Mouse (Mus musculus): ENCODE measurements around the gene Vamp1.

DNA sequence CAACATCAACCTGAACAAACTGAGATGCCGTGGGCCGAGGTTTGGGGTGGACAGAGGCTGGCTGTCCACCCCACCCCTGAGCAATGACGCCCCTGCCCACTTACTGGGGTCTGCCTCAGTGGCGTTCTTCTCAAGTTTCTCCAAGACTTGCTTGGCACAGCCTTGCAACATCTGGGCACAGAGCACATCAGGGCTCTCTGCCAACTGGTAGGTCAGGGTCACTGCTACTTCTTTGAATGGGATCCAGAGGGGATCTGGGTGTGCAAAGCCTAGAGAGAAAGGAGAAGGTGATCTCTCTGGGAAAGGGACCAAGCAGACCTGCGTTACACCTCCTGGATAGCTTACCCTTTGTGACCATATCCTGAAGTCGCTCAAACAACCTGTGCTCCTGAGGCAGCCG lies 42.1 kb upstream of the Vamp1 start:
- TF ChIP-seq CTCF (IDR thresholded peaks at IDR 0.05; ENCODE audit: low read depth, low read length) (no peak), TAL1 (conservative IDR thresholded peaks at IDR 0.05; ENCODE audit: low read depth, low read length) (no peak), GATA1 (IDR thresholded peaks at IDR 0.05; ENCODE audit: borderline replicate concordance, low read length) (no peak), POLR2AphosphoS5 (IDR thresholded peaks at IDR 0.05; ENCODE audit: insufficient replicate concordance, low read depth, low read length) (no peak)
